13 mouse cellular contexts compared by ENCODE assay signal in the genomic region with DNA sequence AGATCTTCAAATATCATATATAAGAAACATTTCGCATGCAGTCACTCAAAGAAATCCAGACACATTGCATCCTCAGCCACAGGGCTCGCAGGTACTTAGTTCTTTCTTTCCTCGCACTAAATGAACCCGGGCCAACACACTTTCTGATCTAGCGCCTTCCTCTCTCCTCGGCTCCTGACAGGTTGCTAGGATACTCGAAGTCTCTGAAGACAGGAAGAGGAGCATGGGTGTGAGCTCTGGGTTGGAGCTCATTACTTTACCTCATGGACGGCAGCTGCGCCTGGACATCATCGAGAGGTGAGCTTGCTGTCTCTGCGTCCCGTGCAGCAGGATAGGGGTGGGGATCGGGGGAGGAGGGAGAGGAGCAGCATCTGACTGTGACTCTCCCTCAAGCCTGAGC.
DNase-seq lines count a peak whose midpoint lies in the region; ATAC-seq and TF ChIP-seq lines count a peak whose summit lies in the region.
"Had no signal": no experiment of that assay in that cellular context is flagged by ENCODE, and none has a peak within 500 bp of the region (broad histone marks: within the 10 kb centered on the region; RNA-seq: fewer than 3 reads in every experiment).

No protein-coding gene starts in this region.

- no peaks in the 10 kb centered on the region for H3K27me3 ChIP-seq in embryonic facial prominence, embryonic 12.5 days
- H3K27me3 ChIP-seq in hindbrain, embryonic 15.5 days: no peaks in the 10 kb centered on the region
- H3K27me3 ChIP-seq in midbrain, embryonic 14.5 days (ENCODE audit: control insufficient read depth, insufficient read depth, low read length): no peaks in the 10 kb centered on the region
- no peaks in the 10 kb centered on the region for H3K27me3 ChIP-seq in lung, postnatal 0 days (replicated peaks; ENCODE audit: insufficient read depth, low read length)
- H3K27me3 ChIP-seq: embryonic facial prominence, embryonic 15.5 days had no signal

- H3K4me1 ChIP-seq in embryonic facial prominence, embryonic 12.5 days: peaks cover 41% of the 10 kb centered on the region
- peaks cover 30% of the 10 kb centered on the region for H3K4me1 ChIP-seq in hindbrain, embryonic 15.5 days (replicated peaks)
- peaks cover 24% of the 10 kb centered on the region for H3K4me1 ChIP-seq in midbrain, embryonic 14.5 days (ENCODE audit: control insufficient read depth, insufficient read depth, low read length)
- no peaks in the 10 kb centered on the region; the same call in 1 of the 2 replicates for H3K4me1 ChIP-seq in lung, postnatal 0 days (ENCODE audit: insufficient read depth, low read depth, low read length)

- no peak overlapping the region for H3K9ac ChIP-seq in embryonic facial prominence, embryonic 12.5 days
- no peak overlapping the region for H3K9ac ChIP-seq in hindbrain, embryonic 15.5 days
- H3K9ac ChIP-seq in midbrain, embryonic 14.5 days (replicated peaks; ENCODE audit: low read length): no peak overlapping the region
- no peak overlapping the region for H3K9ac ChIP-seq in lung, postnatal 0 days (replicated peaks; ENCODE audit: low read depth)
- H3K9ac ChIP-seq: embryonic facial prominence, embryonic 15.5 days had no signal

- peak overlapping the region; percentile 20 for H3K4me2 ChIP-seq in embryonic facial prominence, embryonic 12.5 days (replicated peaks)
- peak overlapping the region; percentile 14; the same call in 1 of the 2 replicates for H3K4me2 ChIP-seq in hindbrain, embryonic 15.5 days
- peak overlapping the region; percentile 19; the same call in 1 of the 2 replicates for H3K4me2 ChIP-seq in midbrain, embryonic 14.5 days (ENCODE audit: low read length)
- H3K4me2 ChIP-seq in lung, postnatal 0 days (replicated peaks; ENCODE audit: low read depth, low read length): no peak overlapping the region

- no peak overlapping the region for H3K4me3 ChIP-seq in embryonic facial prominence, embryonic 12.5 days
- H3K4me3 ChIP-seq in hindbrain, embryonic 15.5 days: no peak overlapping the region
- H3K4me3 ChIP-seq in midbrain, embryonic 14.5 days (replicated peaks; ENCODE audit: low read depth, low read length): no peak overlapping the region
- no peak overlapping the region for H3K4me3 ChIP-seq in lung, postnatal 0 days (ENCODE audit: low read depth, low read length)
- H3K4me3 ChIP-seq: embryonic facial prominence, embryonic 15.5 days; gastrocnemius, adult 2 months had no signal

- TF ChIP-seq CTCF in lung, postnatal 0 days (IDR thresholded peaks at IDR 0.05): no peak

- peak overlapping the region; percentile 69; the same call in 1 of the 2 replicates for H3K27ac ChIP-seq in embryonic facial prominence, embryonic 12.5 days
- H3K27ac ChIP-seq in hindbrain, embryonic 15.5 days (replicated peaks): 0 out of 2 replicates have a peak overlapping the region, but pooled peaks have one; percentile 22
- peak overlapping the region; percentile 62 for H3K27ac ChIP-seq in midbrain, embryonic 14.5 days (replicated peaks; ENCODE audit: low read depth, low read length)
- no peak overlapping the region for H3K27ac ChIP-seq in lung, postnatal 0 days (ENCODE audit: low read length)
- H3K27ac ChIP-seq: gastrocnemius, adult 2 months; kidney, postnatal 0 days had no signal

- DNase-seq in brain, adult 2 months (ENCODE audit: low read depth, low spot score): peak; percentile 66
- DNase-seq in midbrain, embryonic 14.5 days: peak; percentile 61
- DNase-seq in liver: no peak
- DNase-seq in kidney, postnatal 10 days: no peak
- no peak for DNase-seq in gastrocnemius, postnatal 10 days
- DNase-seq in lung, postnatal 0 days (ENCODE audit: low spot score): no peak
- DNase-seq: gastrocnemius, adult 2 months; lung, postnatal 10 days had no signal

- ATAC-seq in embryonic facial prominence, embryonic 12.5 days (ENCODE audit: insufficient number of reproducible peaks, insufficient read depth, low FRiP score, low TSS enrichment): no peak
- ATAC-seq in hindbrain, embryonic 15.5 days (ENCODE audit: low FRiP score, low read depth): peak; percentile 14; the same call in 1 of the 2 replicates
- ATAC-seq in midbrain, embryonic 14.5 days (ENCODE audit: low FRiP score, low TSS enrichment): no peak; the same call in 1 of the 2 replicates
- no peak for ATAC-seq in lung, postnatal 0 days
- ATAC-seq: activated CD4-positive, CD25-positive, alpha-beta regulatory T cell, adult 4 months had no signal

- no peaks in the 10 kb centered on the region for H3K36me3 ChIP-seq in embryonic facial prominence, embryonic 12.5 days
- no peaks in the 10 kb centered on the region for H3K36me3 ChIP-seq in hindbrain, embryonic 15.5 days
- H3K36me3 ChIP-seq in midbrain, embryonic 14.5 days (ENCODE audit: control insufficient read depth, insufficient read depth, low read length): no peaks in the 10 kb centered on the region
- H3K36me3 ChIP-seq in lung, postnatal 0 days (ENCODE audit: insufficient read depth, low read length): 0 out of 2 replicates have a peak, but pooled peaks cover 15% of the 10 kb centered on the region
- H3K36me3 ChIP-seq: embryonic facial prominence, embryonic 15.5 days had no signal

- no peak for TF ChIP-seq EP300 in lung, postnatal 0 days (IDR thresholded peaks at IDR 0.05)

- WGBS in embryonic facial prominence, embryonic 12.5 days: 31% methylated on average over 13 of the region's 13 CpGs
- 37% methylated on average over 13 of the region's 13 CpGs for WGBS in hindbrain, embryonic 15.5 days
- 38% methylated on average over 13 of the region's 13 CpGs for WGBS in midbrain, embryonic 14.5 days
- 56% methylated on average over 13 of the region's 13 CpGs for WGBS in lung, postnatal 0 days

- H3K9me3 ChIP-seq in embryonic facial prominence, embryonic 12.5 days: no peaks in the 10 kb centered on the region
- H3K9me3 ChIP-seq in hindbrain, embryonic 15.5 days: no peaks in the 10 kb centered on the region
- H3K9me3 ChIP-seq in midbrain, embryonic 14.5 days (ENCODE audit: control insufficient read depth, low read length): no peaks in the 10 kb centered on the region
- no peaks in the 10 kb centered on the region for H3K9me3 ChIP-seq in lung, postnatal 0 days (ENCODE audit: low read length)
- H3K9me3 ChIP-seq: embryonic facial prominence, embryonic 15.5 days had no signal

Comparison
In these comparisons a context has a peak if more than half of its experiments do, and no peak if none do; other contexts are left out.
1. DNase-seq: peak in brain, adult 2 months (single experiment) and midbrain, embryonic 14.5 days (single experiment); none in liver (single experiment), kidney, postnatal 10 days (single experiment), gastrocnemius, postnatal 10 days (single experiment) and lung, postnatal 0 days (single experiment).